ENCODE assay signal across 8 mouse cellular contexts in the genomic region with DNA sequence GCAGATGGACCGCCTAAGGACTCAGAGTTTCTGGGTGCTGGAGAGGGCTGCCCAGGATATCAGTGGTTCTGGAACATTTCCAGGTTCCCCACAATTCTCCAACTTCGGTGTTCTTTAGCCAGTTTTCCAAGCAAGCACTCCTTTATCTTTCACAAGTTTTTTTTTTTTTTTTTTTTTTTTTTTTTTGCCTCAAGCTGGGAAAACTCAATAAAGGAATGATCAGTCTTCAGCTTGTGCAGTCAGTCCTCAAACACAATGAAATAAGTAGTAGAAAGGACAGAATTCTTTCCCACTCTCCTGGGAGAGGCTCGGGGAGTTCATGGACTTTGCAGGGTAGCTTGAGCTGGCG. TPM values are rescaled to one million over a fixed set of nuclear protein-coding genes. Genes with fewer than 3 reads are reported as not detected.
A peak's percentile ranks its signal among the peaks of the same experiment; 100 is the strongest.
DNase-seq lines count a peak whose midpoint lies in the region; ATAC-seq and TF ChIP-seq lines count a peak whose summit lies in the region.

No protein-coding gene starts in this region.

- no peak for DNase-seq in lung, postnatal 0 days (ENCODE audit: low spot score)
- no peak for DNase-seq in lung, postnatal 25 days (ENCODE audit: low spot score)
- no peak for DNase-seq in forebrain, embryonic 11.5 days (ENCODE audit: low spot score)
- DNase-seq in right cerebral cortex, postnatal 10 days (ENCODE audit: low spot score in 2 of 2): no peak
- DNase-seq in spleen, adult 12 weeks (ENCODE audit: low spot score): no peak

- no peaks in the 10 kb centered on the region for H3K36me3 ChIP-seq in lung, postnatal 0 days (ENCODE audit: insufficient read depth, low read length)
- no peaks in the 10 kb centered on the region for H3K36me3 ChIP-seq in forebrain, embryonic 11.5 days (ENCODE audit: control insufficient read depth, insufficient read depth, low read length)
- H3K36me3 ChIP-seq in limb, embryonic 13.5 days: no peaks in the 10 kb centered on the region
- no peaks in the 10 kb centered on the region for H3K36me3 ChIP-seq in small intestine, adult 2 months (ENCODE audit: control insufficient read depth, insufficient read depth, low read length)

- no peak for TF ChIP-seq EP300 in lung, postnatal 0 days (IDR thresholded peaks at IDR 0.05)

- H3K4me2 ChIP-seq in lung, postnatal 0 days (replicated peaks; ENCODE audit: low read depth, low read length): peak overlapping the region; percentile 68
- H3K4me2 ChIP-seq in forebrain, embryonic 11.5 days (ENCODE audit: low read depth, low read length, severe bottlenecking): peak overlapping the region; percentile 65
- peak overlapping the region; percentile 91 for H3K4me2 ChIP-seq in limb, embryonic 13.5 days (replicated peaks)

- H3K4me1 ChIP-seq in lung, postnatal 0 days (ENCODE audit: insufficient read depth, low read depth, low read length): peaks cover 3% of the 10 kb centered on the region; the same call in 1 of the 2 replicates
- H3K4me1 ChIP-seq in forebrain, embryonic 11.5 days (replicated peaks; ENCODE audit: control insufficient read depth, insufficient read depth, low read length): peaks cover 6% of the 10 kb centered on the region; the same call in 1 of the 2 replicates
- peaks cover 13% of the 10 kb centered on the region for H3K4me1 ChIP-seq in limb, embryonic 13.5 days
- peaks cover 4% of the 10 kb centered on the region; the same call in 1 of the 2 replicates for H3K4me1 ChIP-seq in small intestine, adult 2 months (ENCODE audit: control insufficient read depth, insufficient read depth, insufficient read length, low read length)

- 0 out of 2 replicates have a peak, but pooled peaks cover 2% of the 10 kb centered on the region for H3K27me3 ChIP-seq in lung, postnatal 0 days (replicated peaks; ENCODE audit: insufficient read depth, low read length)
- H3K27me3 ChIP-seq in forebrain, embryonic 11.5 days (ENCODE audit: control insufficient read depth, insufficient read depth, low read length): peaks cover 24% of the 10 kb centered on the region
- peaks cover 56% of the 10 kb centered on the region for H3K27me3 ChIP-seq in limb, embryonic 13.5 days
- no peaks in the 10 kb centered on the region for H3K27me3 ChIP-seq in small intestine, adult 2 months (ENCODE audit: control insufficient read depth, insufficient read depth, low read length)

- no peak for ATAC-seq in lung, postnatal 0 days
- ATAC-seq in forebrain, embryonic 11.5 days (replicated peaks; ENCODE audit: low FRiP score): 0 out of 2 replicates have a peak, but pooled peaks have one; percentile 7
- 0 out of 2 replicates have a peak, but pooled peaks have one; percentile 6 for ATAC-seq in limb, embryonic 13.5 days (ENCODE audit: low FRiP score, low read depth)
- no peak for ATAC-seq in activated CD4-positive, CD25-positive, alpha-beta regulatory T cell, adult 4 months

- no peak for TF ChIP-seq POLR2A in small intestine, adult 2 months (IDR thresholded peaks at IDR 0.05; ENCODE audit: low read depth, low read length)

- no peaks in the 10 kb centered on the region for H3K9me3 ChIP-seq in lung, postnatal 0 days (ENCODE audit: low read length)
- H3K9me3 ChIP-seq in forebrain, embryonic 11.5 days (ENCODE audit: control insufficient read depth, low read length): no peaks in the 10 kb centered on the region
- H3K9me3 ChIP-seq in limb, embryonic 13.5 days: 0 out of 2 replicates have a peak, but pooled peaks cover under 1% of the 10 kb centered on the region

- WGBS in lung, postnatal 0 days: 13% methylated on average over 4 of the region's 4 CpGs
- WGBS in forebrain, embryonic 11.5 days: 7% methylated on average over 4 of the region's 4 CpGs
- WGBS in limb, embryonic 13.5 days: 12% methylated on average over 4 of the region's 4 CpGs
- WGBS in small intestine, adult 2 months: 15% methylated on average over 4 of the region's 4 CpGs

- peak overlapping the region; percentile 43 for H3K4me3 ChIP-seq in lung, postnatal 0 days (ENCODE audit: low read depth, low read length)
- peak overlapping the region; percentile 38 for H3K4me3 ChIP-seq in forebrain, embryonic 11.5 days (ENCODE audit: low read depth, low read length)
- peak overlapping the region; percentile 53 for H3K4me3 ChIP-seq in limb, embryonic 13.5 days
- peak overlapping the region; percentile 65 for H3K4me3 ChIP-seq in small intestine, adult 2 months (ENCODE audit: low read depth, low read length)

- no peak for TF ChIP-seq CTCF in lung, postnatal 0 days (IDR thresholded peaks at IDR 0.05)
- TF ChIP-seq CTCF in small intestine, adult 2 months (IDR thresholded peaks at IDR 0.05; ENCODE audit: extremely low read depth, insufficient read length, insufficient replicate concordance, low read depth, low read length): no peak

- H3K9ac ChIP-seq in lung, postnatal 0 days (replicated peaks; ENCODE audit: low read depth): 0 out of 2 replicates have a peak overlapping the region, but pooled peaks have one; percentile 6
- peak overlapping the region; percentile 56; the same call in 1 of the 2 replicates for H3K9ac ChIP-seq in forebrain, embryonic 11.5 days (ENCODE audit: low read length)
- peak overlapping the region; percentile 61; the same call in 1 of the 2 replicates for H3K9ac ChIP-seq in limb, embryonic 13.5 days

- no peak overlapping the region for H3K27ac ChIP-seq in lung, postnatal 0 days (ENCODE audit: low read length)
- H3K27ac ChIP-seq in forebrain, embryonic 11.5 days (ENCODE audit: low read depth, low read length): no peak overlapping the region
- no peak overlapping the region for H3K27ac ChIP-seq in limb, embryonic 13.5 days
- H3K27ac ChIP-seq in small intestine, adult 2 months (ENCODE audit: insufficient read depth, low read depth, low read length): peak overlapping the region; percentile 63

RNA-seq across cellular contexts. Expression of a gene that starts 11.3 kb away (rescaled TPM):
- polyA plus RNA-seq in lung, postnatal 0 days (2015; fragmentation: Nextera tagmentation; extraction: Ambion mirVana): 19.9 and 22.7 TPM in 2 replicates
- polyA plus RNA-seq in forebrain, embryonic 11.5 days (2014; fragmentation: Nextera tagmentation; extraction: Ambion mirVana): 33.7 and 34.5 TPM in 2 replicates
- polyA plus RNA-seq in limb, embryonic 13.5 days (2015; fragmentation: Nextera tagmentation; extraction: Ambion mirVana): 24.9 and 26.3 TPM in 2 replicates
- 2.1 and 6.0 TPM in 2 replicates for polyA plus RNA-seq in small intestine, adult 2 months (2012; rRNA removed)
- polyA plus RNA-seq in activated CD4-positive, CD25-positive, alpha-beta regulatory T cell, adult 4 months (2017; shearing (Covaris generic)): 10 to 100 TPM; 45.6 to 50.6 TPM

Comparison
In these comparisons a context has a peak if more than half of its experiments do, and no peak if none do; other contexts are left out.
1. ATAC-seq: peak in forebrain, embryonic 11.5 days (single experiment) and limb, embryonic 13.5 days (single experiment); none in lung, postnatal 0 days (single experiment) and activated CD4-positive, CD25-positive, alpha-beta regulatory T cell, adult 4 months (single experiment).
2. H3K9ac ChIP-seq: peak in every context shown above with its lines; median percentile 61 in limb, embryonic 13.5 days; 56 in forebrain, embryonic 11.5 days; 6 in lung, postnatal 0 days.
3. Peak in every context shown above with its lines, with median percentiles within 50 percentile points of each other: H3K4me2 ChIP-seq and H3K4me3 ChIP-seq.